Mouse (Mus musculus) spleen, embryonic (tissue): ENCODE data around the gene Zfp451.

ENCODE experiments used
- CTCF ChIA-PET: fragments of 350-600 bp; sonication (Branson Sonifier 250); formaldehyde crosslinking; loops from one replicate; lab custom pipeline; 2022; lab: Charles Lee

Zfp451 gene

GRCm38 (mm10) chr1:33719733-33720225 lies 94.6 kb downstream of the Zfp451 start, which contains the start of gene Rab23:
Gene Rab23, plus strand, starts transcription at chr1:33719887.
- CTCF ChIA-PET, result interaction anchor here (0.6 kb wide), 1 partner anchor 49 kb away, joined by 41 read pairs; no protein-coding TSS in a partner anchor

- CTCF ChIA-PET, result no interaction called here
Measured at GRCm38 (mm10) chr1:33717636-33718035, 96.8 kb downstream of the Zfp451 start.

- CTCF ChIA-PET, result interaction anchor here (0.8 kb wide), 1 partner anchor 131 kb away, joined by 9 read pairs; no protein-coding TSS in a partner anchor
Measured at GRCm38 (mm10) chr1:33714796-33715195, 99.6 kb downstream of the Zfp451 start.

GRCm38 (mm10) chr1:33712026-33712425 lies 102.4 kb downstream of the Zfp451 start:
- CTCF ChIA-PET, result interaction anchor here (0.6 kb wide), 1 partner anchor 122 kb away, joined by 7 read pairs; no protein-coding TSS in a partner anchor
